Mouse (Mus musculus) urinary bladder, postnatal 14 days (tissue): ENCODE measurements around the gene Epsti1.

Experiments used
- DNase-seq: peaks from one replicate; pipeline ENCODE4 v3.0.0; 2021; ENCODE audit warnings: low spot score

Epsti1 gene

DNA sequence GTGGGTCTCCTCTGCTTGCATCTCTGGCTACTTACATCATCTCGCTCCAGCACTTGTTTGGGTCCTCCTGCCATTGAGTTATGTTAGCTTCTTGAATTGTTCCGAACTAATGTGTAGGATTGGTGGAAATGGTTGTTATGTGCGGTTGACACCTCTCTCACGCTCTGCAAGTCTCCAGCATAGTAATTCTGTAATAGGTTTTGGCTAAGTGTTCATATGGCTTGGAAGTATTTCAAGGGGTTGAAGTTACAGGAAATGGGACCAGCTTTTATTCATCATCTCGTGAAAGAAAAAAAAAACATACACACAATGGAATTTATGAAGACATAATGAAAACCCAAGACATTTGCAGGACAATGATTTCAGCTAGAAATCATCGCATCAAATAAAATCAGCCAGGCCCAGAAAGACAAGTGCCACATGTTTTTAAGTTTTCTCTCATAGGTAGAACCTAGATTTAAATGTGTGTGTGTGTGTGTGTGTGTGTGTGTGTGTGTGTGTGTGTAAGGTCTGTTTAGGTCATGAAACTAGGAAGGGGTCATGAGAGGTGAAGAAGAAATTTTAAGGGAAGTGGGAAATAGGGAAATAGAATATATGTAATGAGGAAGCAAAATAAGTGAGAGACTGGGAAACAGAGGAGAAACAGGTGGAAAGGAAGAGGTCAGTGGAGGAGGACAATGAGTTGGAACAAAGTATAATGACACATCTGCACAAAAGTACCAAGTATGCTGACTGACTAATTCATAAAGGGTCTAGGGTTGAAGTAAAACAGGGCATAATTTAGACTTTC, 19.2 kb downstream of the Epsti1 start:
- no peak for DNase-seq

DNA sequence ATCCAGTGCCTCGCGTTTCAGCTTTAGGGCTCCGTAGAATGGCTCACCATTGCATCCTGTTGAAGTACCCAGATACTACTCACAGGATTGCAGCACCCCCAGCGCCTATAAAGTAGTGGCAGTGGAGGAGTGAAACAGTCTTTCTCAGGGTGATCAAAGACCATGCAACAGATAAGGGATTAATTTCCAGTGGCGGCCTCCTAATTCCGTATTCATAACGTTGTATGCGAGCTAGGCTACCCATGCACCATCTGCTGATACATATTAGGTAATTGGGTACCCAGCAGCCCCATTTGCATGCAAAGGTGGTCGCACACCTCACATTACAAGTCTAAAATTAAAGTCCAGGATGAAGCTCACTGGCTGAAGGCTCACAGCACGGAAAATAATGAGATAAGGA, 21.4 kb downstream of the Epsti1 start:
- no peak for DNase-seq

DNA sequence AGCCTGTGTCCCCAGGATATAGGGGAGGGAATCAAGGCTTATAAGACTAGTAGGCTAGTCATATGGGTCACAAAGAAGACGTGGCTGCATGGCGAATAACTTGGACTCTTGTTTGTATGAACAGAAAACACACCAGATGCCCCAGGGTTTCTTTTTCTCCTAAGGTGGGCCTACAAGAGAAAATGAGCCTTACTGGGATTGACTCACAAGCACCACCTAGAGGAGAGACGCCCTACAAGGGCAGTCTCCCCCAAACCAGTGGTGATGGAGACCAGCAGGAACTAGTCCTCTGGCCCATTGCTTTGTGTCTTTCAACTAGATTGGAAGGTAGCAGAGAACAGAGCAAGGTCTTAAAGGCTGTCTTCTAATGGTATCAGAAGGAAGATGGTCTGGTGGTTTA, 22.7 kb downstream of the Epsti1 start:
- peak; percentile 9 for DNase-seq

DNA sequence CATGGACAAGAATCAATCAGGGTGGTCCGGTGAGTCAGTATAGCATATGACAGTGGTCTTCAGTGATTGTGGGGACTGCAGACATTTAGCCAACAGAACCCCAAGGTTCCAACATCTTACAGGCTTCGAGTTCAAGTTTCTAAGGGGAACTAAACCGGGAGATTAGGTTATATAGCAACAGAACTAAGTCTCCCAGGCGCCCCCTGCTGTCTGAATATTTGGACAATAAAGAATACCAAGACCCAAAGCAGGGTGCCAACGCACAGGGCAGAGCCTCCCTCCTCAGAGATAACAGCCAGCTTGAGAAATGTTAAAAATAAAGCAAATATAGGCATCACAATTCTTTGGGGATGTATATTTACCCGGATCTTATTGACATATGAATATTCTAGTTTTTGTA, 24.0 kb downstream of the Epsti1 start:
- peak; percentile 80 for DNase-seq

DNA sequence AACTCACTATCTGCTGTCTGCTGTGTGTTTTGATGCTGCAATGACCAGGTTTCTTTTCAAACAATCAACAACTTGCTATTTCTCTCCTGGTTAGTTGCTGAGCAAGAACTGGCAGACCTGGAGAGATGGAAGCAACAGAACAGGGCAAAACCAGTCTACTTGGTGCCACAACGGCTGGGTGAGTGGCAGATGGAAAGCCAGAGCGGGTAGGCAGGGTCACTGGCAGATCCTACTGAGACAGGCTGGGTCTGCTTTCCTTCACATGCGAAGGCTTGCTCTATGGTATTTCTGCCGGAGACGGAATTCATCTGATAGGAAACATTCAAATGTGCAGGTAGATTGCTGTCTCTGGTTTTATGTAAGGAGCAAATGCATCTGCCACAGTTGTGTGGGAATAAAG, 24.6 kb downstream of the Epsti1 start:
- no peak for DNase-seq

DNA sequence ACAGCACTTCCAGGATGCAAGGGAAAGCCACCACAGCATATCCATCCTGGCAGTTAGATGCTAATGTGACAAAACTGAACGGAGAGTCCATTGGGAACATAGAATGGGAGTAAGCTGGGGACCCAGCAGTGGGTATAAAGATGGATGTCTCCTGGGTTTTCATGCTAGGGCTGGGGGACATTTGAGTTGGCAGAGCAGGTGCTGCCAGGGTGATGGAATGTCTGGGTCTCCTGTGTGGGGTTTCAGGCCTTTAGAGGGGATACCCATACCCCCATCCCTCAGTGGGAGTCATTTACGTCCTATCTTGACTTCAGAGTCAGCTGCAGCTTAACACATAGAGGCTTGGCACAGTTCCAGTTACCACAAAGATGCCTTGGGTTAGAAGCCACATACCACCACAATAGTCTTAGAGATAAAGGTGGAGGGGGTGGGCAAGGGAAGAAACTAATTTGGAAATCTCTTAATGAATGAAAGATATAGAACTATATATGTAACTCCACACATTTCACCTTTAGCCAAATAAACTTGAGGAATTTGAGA, 25.2 kb downstream of the Epsti1 start:
- no peak for DNase-seq

DNA sequence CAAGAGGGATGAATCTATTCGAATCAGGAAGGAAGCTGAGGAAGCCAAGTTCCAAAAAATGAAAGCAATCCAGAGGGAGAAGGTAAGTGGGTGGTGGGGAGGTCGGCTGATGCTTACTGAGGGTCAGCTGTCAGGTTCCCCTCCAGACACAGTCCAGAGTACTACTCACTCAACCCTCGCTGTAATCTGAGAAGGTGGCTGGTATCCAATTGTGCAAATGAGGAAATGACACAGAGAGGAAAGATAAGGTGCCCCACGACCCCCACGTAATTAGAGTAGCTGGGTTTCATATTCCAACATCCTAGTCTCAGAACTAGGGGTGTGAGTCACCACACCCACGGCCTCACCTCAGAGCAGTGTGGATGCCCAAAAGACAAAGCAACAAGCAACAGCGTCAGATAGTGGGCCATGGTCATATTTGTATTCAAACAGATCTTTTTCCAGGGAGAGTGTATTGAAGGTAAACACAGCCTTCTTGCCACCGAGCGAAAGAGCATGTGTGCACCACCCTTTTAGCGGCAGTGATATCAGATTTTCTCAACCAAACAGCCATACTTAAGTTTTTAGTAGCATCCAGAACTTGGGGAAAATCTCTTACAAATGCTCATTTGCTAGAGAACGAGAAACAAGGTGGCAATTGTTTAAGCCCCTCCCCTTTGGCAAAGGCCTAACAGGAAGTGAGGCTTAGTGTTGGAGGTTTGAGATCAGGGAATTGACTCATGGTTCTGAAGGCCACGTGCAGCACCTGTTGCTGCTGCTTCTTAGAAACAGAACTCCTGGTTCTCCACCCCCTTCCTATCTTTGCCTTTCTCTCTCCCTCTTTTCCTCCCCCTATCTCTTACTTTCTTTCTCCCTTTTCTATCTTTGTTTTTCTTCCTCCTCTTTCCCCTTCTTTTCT, 28.4 kb downstream of the Epsti1 start:
- no peak for DNase-seq

DNA sequence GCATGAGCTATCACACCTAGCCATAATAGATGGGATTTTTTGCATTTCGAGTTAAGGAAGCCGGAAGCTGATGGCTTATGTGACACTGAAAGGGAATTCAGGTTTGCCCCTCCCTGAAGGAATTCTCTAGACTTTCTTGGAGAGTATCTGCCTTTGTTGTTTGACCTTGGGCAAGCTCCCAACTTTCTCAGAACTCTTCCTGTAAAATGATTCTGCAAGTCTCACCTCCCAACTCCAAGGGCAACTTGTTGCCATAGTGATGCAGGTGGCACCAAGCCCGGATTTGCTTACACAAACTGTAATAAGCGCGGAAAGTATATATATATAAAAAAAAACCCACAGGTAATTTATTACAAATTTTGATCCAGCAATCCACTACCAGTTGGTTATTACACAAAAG, 29.2 kb downstream of the Epsti1 start:
- peak; percentile 15 for DNase-seq

DNA sequence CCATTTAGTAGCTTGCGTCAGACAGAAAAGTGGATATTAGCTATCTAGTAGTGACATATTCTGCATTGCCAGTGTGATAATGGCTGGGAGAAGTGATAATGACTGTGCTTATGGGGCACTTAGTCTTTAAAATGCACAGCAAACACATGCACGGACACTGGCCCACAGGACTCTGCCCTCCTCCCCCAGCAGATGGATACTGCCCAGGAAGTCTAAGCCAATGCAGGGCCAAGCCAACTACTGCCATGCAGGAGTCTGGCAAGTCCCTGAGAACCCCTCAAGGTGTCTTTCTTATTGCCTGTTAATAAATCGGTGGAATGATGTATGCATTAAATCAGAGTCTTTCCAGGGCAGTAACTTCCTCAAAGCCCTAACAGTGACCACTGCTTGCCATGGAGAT, 30.4 kb downstream of the Epsti1 start:
- DNase-seq, result no peak

DNA sequence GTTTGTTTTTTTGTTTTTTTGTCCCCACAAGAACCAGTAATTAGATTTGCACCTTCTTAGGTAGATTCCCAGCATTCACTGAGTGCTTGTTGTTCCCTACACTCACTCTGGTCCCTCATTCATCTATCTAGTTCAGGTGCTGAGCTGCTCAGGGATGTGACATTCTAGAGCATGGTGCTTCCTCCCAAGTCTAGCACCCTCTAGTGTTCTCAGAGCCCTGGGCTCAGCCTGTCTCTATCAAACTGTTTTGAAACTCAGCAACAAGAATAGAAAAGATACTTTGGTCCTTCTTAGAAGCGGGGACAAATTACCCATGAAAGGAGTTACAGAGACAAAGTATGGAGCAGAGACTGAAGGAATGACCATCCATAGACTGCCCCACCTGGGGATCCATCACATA, 37.1 kb downstream of the Epsti1 start:
- no peak for DNase-seq

DNA sequence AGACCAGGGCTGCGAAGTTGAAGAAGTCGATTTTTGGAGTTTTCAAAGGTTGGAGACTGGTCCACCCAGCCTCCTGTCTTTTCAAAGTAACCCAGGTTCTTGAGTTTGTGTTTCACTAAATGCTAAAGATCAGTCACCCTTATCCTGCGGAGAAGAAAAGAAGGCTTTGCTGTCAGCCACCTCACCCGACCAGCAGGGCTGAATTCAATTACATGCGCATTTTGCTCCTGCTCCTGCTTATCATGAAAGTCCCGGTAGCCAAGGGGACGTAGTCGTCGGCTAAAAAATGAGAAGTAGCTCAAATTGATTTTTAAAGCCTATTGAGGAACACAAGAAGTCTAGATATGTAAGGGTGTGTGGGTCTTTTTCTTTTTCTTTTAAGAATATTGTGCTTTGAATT, 38.2 kb downstream of the Epsti1 start:
- no peak for DNase-seq

DNA sequence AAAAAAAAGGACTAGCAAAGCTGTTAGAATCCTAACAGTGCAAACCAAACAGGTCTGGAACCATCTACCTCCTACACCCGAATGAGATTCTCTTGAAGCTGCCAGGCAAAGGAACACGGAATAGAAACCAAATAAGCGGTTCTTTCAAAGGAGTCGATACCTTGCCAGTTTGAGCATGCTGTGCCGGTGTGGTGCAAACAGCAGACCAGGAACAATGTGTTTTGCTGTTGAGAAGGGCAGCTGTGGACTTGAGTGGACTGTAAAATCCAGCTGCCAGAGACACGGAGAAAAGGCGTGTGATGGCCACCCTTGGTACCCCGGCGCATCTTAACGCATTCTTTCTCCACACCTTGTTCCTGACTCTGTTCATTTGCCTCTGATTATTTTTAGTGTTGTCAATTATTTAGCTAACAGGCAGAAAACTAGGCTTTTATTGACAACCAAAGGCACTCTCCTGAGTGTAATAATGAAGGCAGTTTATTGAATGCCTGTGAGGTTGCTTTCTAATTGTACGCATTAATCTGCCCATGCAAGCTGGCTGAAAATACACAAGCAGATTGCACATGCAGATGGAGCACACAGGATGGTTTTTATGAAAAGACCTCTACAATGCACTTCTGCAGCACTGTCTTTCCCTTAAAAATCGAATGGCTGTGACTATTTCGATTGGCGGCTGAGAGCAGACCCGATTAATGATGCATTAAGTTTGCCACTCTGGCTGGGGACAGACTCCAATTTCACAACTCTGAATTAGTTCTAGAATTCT, 38.9 kb downstream of the Epsti1 start:
- no peak for DNase-seq

DNA sequence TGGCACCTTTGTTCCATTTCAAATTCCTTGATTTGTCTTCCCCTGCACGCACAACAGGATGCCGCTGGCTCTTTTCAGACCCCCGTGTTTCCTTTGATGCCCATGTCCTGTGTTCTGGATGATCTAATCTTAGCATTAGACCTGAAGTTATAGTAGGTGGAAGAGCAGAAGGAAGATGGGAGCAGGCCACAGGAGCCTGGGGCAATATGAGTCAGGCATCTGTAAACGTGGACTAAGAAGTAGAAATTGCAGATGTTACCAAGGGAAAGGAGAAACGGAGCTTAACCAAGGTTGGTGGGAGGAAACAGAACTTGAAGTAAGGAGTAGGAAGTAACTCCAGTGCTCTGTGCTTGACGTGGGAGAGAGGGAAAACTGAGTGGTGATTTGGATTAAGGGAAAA, 57.7 kb downstream of the Epsti1 start:
- no peak for DNase-seq

DNA sequence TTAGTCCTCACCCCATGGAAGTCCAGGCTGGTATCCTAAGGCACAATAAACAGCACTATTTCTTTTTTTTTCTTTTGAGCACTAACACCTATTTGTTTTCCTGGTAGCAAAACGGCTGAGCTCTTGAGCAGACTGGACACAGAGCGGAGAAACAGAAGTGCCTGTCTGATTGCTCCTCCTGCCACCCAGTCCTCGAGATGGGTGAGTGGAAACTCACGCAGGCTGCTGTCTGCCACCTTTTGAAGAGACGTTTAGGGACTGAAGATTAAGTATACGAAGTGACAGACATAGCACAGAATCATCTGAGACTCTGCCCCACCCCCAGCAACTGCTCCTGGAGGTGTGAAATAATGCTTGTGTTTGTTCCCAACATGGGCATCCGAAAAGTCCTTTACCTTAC, 59.5 kb downstream of the Epsti1 start:
- DNase-seq, result no peak

DNA sequence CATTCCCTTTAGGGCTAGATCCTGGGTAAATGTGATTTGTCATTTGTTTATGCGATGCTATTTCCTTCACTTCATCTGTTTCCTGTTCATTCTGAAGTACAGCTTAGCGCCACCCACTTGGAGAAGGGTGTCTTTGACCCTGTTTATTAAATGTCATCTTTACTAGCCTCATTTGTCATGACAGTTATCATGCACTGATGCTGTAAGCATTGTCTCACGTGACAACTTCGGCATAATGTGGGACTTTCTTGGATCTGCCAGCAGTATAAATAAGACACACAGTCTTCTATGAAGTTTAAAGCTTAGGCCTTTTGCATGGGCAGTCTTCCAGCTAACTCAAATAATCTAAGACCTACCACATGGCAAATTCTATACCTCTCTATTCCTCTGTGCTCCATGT, 67.3 kb downstream of the Epsti1 start:
- no peak for DNase-seq

DNA sequence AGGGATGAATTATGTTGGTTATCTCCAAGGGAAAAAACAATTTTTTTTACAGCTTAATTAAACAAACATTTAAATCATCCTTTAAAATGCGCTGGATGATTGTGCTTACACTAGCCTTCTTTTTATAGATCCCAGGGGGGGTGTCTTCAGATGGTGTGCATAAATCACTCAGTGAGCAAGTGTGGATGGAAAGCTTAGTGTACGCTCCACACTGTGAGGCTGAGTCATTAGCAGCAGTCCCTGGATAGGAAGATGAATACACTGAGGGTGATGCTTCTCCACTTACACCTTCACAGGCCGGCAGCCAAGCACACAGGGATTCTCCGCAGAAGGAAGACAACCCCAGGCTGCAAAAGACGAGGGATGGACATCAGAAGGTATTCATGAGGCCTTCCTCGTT, 70.2 kb downstream of the Epsti1 start:
- DNase-seq, result no peak

DNA sequence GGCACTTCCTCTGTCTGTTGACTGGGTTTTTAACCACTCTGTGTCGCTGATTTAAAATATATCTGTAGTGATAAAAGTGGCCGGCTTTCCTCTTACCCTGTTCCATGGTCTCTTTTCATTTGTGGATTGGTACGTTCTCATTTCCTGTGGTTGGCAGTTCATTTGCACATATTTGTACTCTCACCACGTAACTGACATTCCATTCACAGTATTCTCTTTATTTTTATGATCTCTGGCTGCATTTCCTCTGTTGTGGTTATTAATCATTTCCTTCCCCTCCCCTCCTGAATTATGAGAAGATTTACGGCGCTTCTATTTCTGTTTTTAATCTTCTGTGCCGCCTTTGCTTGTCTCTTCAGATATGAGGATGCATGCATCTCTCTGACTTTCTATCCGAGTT, 71.7 kb downstream of the Epsti1 start:
- no peak for DNase-seq

DNA sequence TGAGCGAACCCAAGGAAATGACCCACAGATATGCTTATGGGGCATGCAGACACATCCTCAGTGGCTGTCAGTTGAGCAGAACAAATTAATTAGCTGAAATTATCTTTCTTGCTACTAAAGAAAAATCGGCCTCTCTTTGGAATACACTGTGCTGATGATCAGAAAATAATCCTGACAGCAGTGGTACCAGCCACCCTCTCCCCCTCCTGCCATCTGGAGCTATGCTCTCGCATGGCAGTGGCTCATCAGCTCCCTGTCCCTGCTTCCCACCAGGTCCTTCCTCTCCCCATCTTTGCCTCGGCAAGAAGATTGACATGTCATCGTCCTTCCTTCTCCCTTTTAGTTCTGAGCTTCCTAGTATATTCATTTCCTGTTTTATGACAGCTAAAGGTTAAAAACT, 77.5 kb downstream of the Epsti1 start:
- DNase-seq, result no peak

DNA sequence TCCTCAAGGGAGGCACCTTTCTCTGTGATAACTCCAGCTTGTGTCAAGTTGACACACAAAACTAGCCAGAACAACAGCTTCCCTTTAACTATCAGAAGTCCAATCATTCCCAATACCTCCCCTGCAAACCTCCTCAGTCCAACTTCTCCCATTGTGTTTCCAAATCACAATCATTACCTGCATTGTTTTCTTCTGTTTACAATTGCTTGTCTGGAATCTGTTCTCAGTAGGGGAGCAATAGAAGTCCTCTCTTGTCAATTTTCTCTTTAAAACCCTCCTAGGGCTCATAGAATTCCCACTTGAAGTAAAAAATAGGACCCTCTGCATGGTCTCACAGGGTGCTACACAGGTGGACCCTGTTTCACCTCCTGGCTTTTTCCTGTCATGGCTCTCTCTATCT, 93.7 kb downstream of the Epsti1 start:
- no peak for DNase-seq

DNA sequence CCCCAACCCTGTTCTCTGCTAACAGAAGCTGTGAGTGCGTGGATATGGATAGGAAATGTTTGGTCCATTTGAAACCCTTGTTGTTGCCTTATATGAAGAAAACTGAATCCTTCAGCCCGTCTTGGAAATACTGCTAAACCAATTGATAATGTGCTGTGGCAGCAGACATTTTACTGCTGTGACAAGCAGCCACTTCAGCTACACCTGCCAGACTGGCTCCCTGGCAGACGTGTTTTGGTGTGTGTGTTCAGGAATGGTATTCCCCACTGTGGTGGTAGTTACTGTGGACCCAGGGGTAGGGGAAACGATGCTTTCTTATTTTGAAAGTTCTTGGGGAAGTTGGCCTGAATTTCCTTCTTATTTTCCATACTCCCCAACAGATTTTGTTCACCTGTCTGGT, 100.4 kb downstream of the Epsti1 start:
- no peak for DNase-seq

DNA sequence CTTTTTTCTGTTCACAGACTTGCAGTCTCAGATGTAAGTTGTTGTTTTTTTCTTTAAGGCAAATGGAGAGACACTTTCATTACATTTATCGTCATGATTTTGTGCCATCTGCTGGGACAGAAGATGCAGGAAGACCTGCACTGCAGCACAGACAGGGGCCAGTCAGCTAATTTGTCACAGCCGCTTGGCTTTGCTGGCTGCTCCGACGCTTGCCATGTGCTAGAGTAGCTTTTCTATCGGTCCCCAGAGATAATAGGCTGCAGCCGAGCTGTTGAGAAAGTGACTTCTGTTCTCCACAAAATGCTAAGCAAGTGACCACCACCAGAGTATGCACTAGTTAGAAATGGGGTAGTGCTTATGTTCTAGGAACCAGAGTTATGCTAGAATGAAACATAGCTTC, 104.0 kb downstream of the Epsti1 start:
- no peak for DNase-seq

DNA sequence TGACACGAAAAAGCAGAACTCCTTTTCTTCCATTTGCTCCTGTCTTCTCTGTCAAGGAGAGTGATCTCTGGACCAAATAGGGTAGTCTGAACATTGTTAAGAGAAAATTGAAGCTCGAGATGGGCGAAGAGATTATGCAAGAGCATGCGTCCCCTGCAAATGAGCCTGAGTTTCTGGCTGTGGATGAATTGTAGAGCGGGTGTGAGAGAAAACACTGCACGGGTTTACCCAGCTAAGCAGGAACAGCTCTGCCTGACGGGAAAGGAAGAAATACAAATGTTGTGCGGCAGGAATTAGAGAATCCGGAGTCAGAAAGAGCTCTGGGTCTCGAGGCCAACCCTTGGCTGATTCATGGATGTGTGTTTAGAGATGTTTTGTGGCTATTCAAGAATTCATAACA, 107.8 kb downstream of the Epsti1 start:
- DNase-seq, result no peak
